Mouse (Mus musculus) CD4-positive, CD25-positive, alpha-beta regulatory T cell, adult 4 months (primary cell): ENCODE results near the gene Olfr1337. TPM values are rescaled to one million over a fixed set of nuclear protein-coding genes. Genes with fewer than 3 reads are reported as not detected.
"Not testable (repeated sequence)": the region's sequence is repeated elsewhere in the genome, so short reads cannot be mapped to it uniquely, and the experiment has no call there.

Source experiments
- ATAC-seq: one replicate; pipeline ENCODE4 v1.8.0; 2017
- polyA plus RNA-seq, 2 experiments: library from polyadenylated mRNA; unstranded; fragments of 100-300 nt; shearing (Covaris generic); gene quantifications; one replicate each; pipeline ENCODE4 v1.2.1; 2017

Gene Olfr1337
- polyA plus RNA-seq: not detected

- ATAC-seq: no peak
Measured at GRCm38 (mm10) chr4:118782486-118782885, at the start of gene Olfr1337. Olfr1337 (minus strand) TSS chr4:118782586.

- no peak for ATAC-seq
Measured at GRCm38 (mm10) chr4:118818921-118819320, 36.5 kb upstream of the Olfr1337 start.

GRCm38 (mm10) chr4:118809844-118810243 lies 27.5 kb upstream of the Olfr1337 start, which contains the start of gene Olfr1335:
Olfr1335 (minus strand) TSS chr4:118809944.
- ATAC-seq: no peak

GRCm38 (mm10) chr4:118792796-118793195 lies 10.4 kb upstream of the Olfr1337 start:
- ATAC-seq: not testable (repeated sequence)

- ATAC-seq: no peak
Measured at GRCm38 (mm10) chr4:118758637-118759036, 23.7 kb downstream of the Olfr1337 start, which contains the start of gene Olfr1338. Olfr1338 (minus strand) TSS chr4:118758737.

- ATAC-seq: no peak
Measured at GRCm38 (mm10) chr4:118741881-118742280, 40.5 kb downstream of the Olfr1337 start.

GRCm38 (mm10) chr4:118740988-118741698 lies 41.2 kb downstream of the Olfr1337 start:
- no peak for ATAC-seq

- no peak for ATAC-seq
Measured at GRCm38 (mm10) chr4:118739574-118739973, 42.8 kb downstream of the Olfr1337 start.

- no peak for ATAC-seq
Measured at GRCm38 (mm10) chr4:118731875-118732274, 50.5 kb downstream of the Olfr1337 start, which contains the start of gene Olfr1339. Olfr1339 (plus strand) TSS chr4:118732175.

Other genes with a start within 250 kb of the Olfr1337 start
- not detected for gene Tmem125, start 238.5 kb downstream of the Olfr1337 start, polyA plus RNA-seq
- gene Cfap57, start 161.8 kb downstream of the Olfr1337 start, polyA plus RNA-seq: not detected
- gene Ebna1bp2, start 161.8 kb downstream of the Olfr1337 start, polyA plus RNA-seq: 100 to 1,000 TPM; 167 to 193 TPM
- gene Olfr62, start 123.6 kb downstream of the Olfr1337 start, polyA plus RNA-seq: not detected
- under 1 TPM in 1 of 2 experiments, not detected in 1; 0.26 TPM for gene Olfr1342, start 89.8 kb downstream of the Olfr1337 start, polyA plus RNA-seq
- gene Olfr1341, start 79.1 kb downstream of the Olfr1337 start, polyA plus RNA-seq: under 1 TPM in 1 of 2 experiments, not detected in 1; 0.09 TPM
- gene Olfr1340, start 62.4 kb downstream of the Olfr1337 start, polyA plus RNA-seq: not detected
- not detected for gene Olfr1339, start 50.4 kb downstream of the Olfr1337 start, polyA plus RNA-seq
- not detected for gene Olfr1338, start 23.8 kb downstream of the Olfr1337 start, polyA plus RNA-seq
- not detected for gene Olfr1335, start 27.4 kb upstream of the Olfr1337 start, polyA plus RNA-seq
- gene Olfr1333, start 53.7 kb upstream of the Olfr1337 start, polyA plus RNA-seq: not detected
- gene Olfr1331, start 82.1 kb upstream of the Olfr1337 start, polyA plus RNA-seq: not detected
- under 1 TPM in 1 of 2 experiments, not detected in 1; 0.20 TPM for gene Olfr1330, start 106.0 kb upstream of the Olfr1337 start, polyA plus RNA-seq
- gene Olfr1329, start 134.9 kb upstream of the Olfr1337 start, polyA plus RNA-seq: not detected
- not detected for gene Olfr1328, start 156.0 kb upstream of the Olfr1337 start, polyA plus RNA-seq
- not detected for gene Lao1, start 179.0 kb upstream of the Olfr1337 start, polyA plus RNA-seq